Comparison of ENCODE assay signal across 17 mouse cellular contexts in the genomic region with DNA sequence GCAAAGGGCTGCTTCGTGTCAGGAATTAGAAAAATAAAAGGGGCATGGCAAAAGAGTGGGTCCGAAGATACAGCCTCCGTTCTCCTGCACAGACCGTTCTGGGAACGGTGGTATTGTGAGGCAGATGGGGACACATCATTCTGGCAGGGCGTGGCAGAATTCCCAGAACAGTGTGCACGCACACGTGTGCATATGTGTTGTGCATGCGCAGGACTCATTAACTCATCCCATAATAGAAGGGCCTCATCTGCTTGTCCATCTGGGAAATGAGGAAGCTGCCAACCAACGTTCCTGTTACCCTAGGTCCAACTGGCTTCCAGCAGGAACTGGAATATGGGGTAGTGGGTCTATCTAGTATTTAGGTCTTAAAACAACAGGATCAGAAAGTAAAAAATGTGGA.
DNase-seq lines count a peak whose midpoint lies in the region; ATAC-seq lines count a peak whose summit lies in the region.
"Had no signal": no experiment of that assay in that cellular context is flagged by ENCODE, and none has a peak within 500 bp of the region (broad histone marks: within the 10 kb centered on the region; RNA-seq: fewer than 3 reads in every experiment).

No protein-coding gene starts in this region.

- peak; percentile 81 for ATAC-seq in forebrain, embryonic 16.5 days
- ATAC-seq in heart, embryonic 12.5 days (ENCODE audit: insufficient number of reproducible peaks, low FRiP score): no peak
- ATAC-seq in neural tube, embryonic 15.5 days (ENCODE audit: low FRiP score): no peak
- ATAC-seq: inflammation-experienced regulatory T-cells, adult 6 months; lung, postnatal 0 days had no signal

- no peaks in the 10 kb centered on the region for H3K36me3 ChIP-seq in forebrain, embryonic 16.5 days (ENCODE audit: control insufficient read depth, insufficient read depth)
- no peaks in the 10 kb centered on the region for H3K36me3 ChIP-seq in heart, embryonic 12.5 days
- no peaks in the 10 kb centered on the region for H3K36me3 ChIP-seq in neural tube, embryonic 15.5 days
- H3K36me3 ChIP-seq: embryonic facial prominence, embryonic 13.5 days; midbrain, embryonic 12.5 days; neural tube, embryonic 13.5 days had no signal

- H3K4me2 ChIP-seq in forebrain, embryonic 16.5 days (ENCODE audit: low read length): no peak overlapping the region
- no peak overlapping the region for H3K4me2 ChIP-seq in heart, embryonic 12.5 days
- H3K4me2 ChIP-seq in neural tube, embryonic 15.5 days: no peak overlapping the region
- H3K4me2 ChIP-seq: embryonic facial prominence, embryonic 13.5 days; midbrain, embryonic 12.5 days; neural tube, embryonic 13.5 days had no signal

- no peaks in the 10 kb centered on the region for H3K9me3 ChIP-seq in forebrain, embryonic 16.5 days (ENCODE audit: control insufficient read depth, low read length)
- no peaks in the 10 kb centered on the region for H3K9me3 ChIP-seq in heart, embryonic 12.5 days (replicated peaks)
- H3K9me3 ChIP-seq in neural tube, embryonic 15.5 days (replicated peaks): no peaks in the 10 kb centered on the region
- H3K9me3 ChIP-seq: embryonic facial prominence, embryonic 13.5 days; midbrain, embryonic 12.5 days; neural tube, embryonic 13.5 days had no signal

- peaks cover 21% of the 10 kb centered on the region for H3K4me1 ChIP-seq in forebrain, embryonic 16.5 days (replicated peaks; ENCODE audit: control insufficient read depth, insufficient read depth, low read length)
- H3K4me1 ChIP-seq in heart, embryonic 12.5 days (replicated peaks): 0 out of 2 replicates have a peak, but pooled peaks cover 3% of the 10 kb centered on the region
- peaks cover 15% of the 10 kb centered on the region for H3K4me1 ChIP-seq in neural tube, embryonic 15.5 days

- H3K9ac ChIP-seq in forebrain, embryonic 16.5 days (replicated peaks; ENCODE audit: low read depth, low read length): no peak overlapping the region
- H3K9ac ChIP-seq in heart, embryonic 12.5 days: no peak overlapping the region
- no peak overlapping the region for H3K9ac ChIP-seq in neural tube, embryonic 15.5 days (replicated peaks)
- H3K9ac ChIP-seq: embryonic facial prominence, embryonic 13.5 days; midbrain, embryonic 12.5 days; neural tube, embryonic 13.5 days had no signal

- peak; percentile 19 to 36 for DNase-seq in cerebellum, postnatal 25 days
- DNase-seq in cerebellum, adult 8-10 months: no peak
- DNase-seq in layer of hippocampus, adult 9-11 months: peak; percentile 85
- peak; percentile 85 to 88 for DNase-seq in right cerebral cortex, postnatal 10 days (ENCODE audit: low spot score in 2 of 2)
- DNase-seq in heart, adult 8-10 months (ENCODE audit: low spot score): no peak
- DNase-seq: cerebellum, postnatal 36 days; gastrocnemius, postnatal 10 days; kidney, postnatal 4 days had no signal

- H3K27me3 ChIP-seq in forebrain, embryonic 16.5 days (replicated peaks; ENCODE audit: control insufficient read depth, insufficient read depth, low read length): no peaks in the 10 kb centered on the region
- no peaks in the 10 kb centered on the region; the same call in 1 of the 2 replicates for H3K27me3 ChIP-seq in heart, embryonic 12.5 days (replicated peaks)
- H3K27me3 ChIP-seq in neural tube, embryonic 15.5 days (replicated peaks): 0 out of 2 replicates have a peak, but pooled peaks cover 2% of the 10 kb centered on the region
- H3K27me3 ChIP-seq: midbrain, embryonic 12.5 days had no signal

- peak overlapping the region; percentile 60 for H3K27ac ChIP-seq in forebrain, embryonic 16.5 days (ENCODE audit: low read length)
- no peak overlapping the region for H3K27ac ChIP-seq in heart, embryonic 12.5 days (ENCODE audit: poor library complexity, severe bottlenecking)
- no peak overlapping the region for H3K27ac ChIP-seq in neural tube, embryonic 15.5 days (replicated peaks)
- H3K27ac ChIP-seq: embryonic facial prominence, embryonic 13.5 days; midbrain, embryonic 12.5 days; neural tube, embryonic 13.5 days; stomach, postnatal 0 days had no signal

- 47% methylated on average over 10 of the region's 10 CpGs for WGBS in forebrain, embryonic 16.5 days
- WGBS in heart, embryonic 12.5 days: 82% methylated on average over 10 of the region's 10 CpGs
- 47% methylated on average over 10 of the region's 10 CpGs for WGBS in neural tube, embryonic 15.5 days

- no peak overlapping the region for H3K4me3 ChIP-seq in forebrain, embryonic 16.5 days (replicated peaks; ENCODE audit: low read length)
- H3K4me3 ChIP-seq in heart, embryonic 12.5 days: no peak overlapping the region
- H3K4me3 ChIP-seq in neural tube, embryonic 15.5 days (replicated peaks): no peak overlapping the region
- H3K4me3 ChIP-seq: embryonic facial prominence, embryonic 13.5 days; midbrain, embryonic 12.5 days; neural tube, embryonic 13.5 days had no signal

Comparison
In these comparisons a context has a peak if more than half of its experiments do, and no peak if none do; other contexts are left out.
1. DNase-seq: peak in cerebellum, postnatal 25 days (2 of 2), layer of hippocampus, adult 9-11 months (single experiment) and right cerebral cortex, postnatal 10 days (2 of 2); none in cerebellum, adult 8-10 months (single experiment) and heart, adult 8-10 months (single experiment).